Mouse (Mus musculus) limb, embryonic 10.5 days (tissue): ENCODE data around the gene Kif26b. TPM values are rescaled to one million over a fixed set of nuclear protein-coding genes. Genes with fewer than 3 reads are reported as not detected.
A peak's percentile ranks its signal among the peaks of the same experiment; 100 is the strongest.

Source experiments
- DNase-seq: peaks from one replicate; pipeline ENCODE4 v3.0.0-alpha.2; 2017; ENCODE audit warnings: low spot score
- H3K27ac ChIP-seq: fragments of 300-500 bp; sonication (generic); 2 replicates; pipeline ENCODE4 v1.5.1; 2016; ENCODE audit warnings: mild to moderate bottlenecking
- H3K27me3 ChIP-seq: fragments of 300-500 bp; sonication (generic); 2 replicates; pipeline ENCODE4 v1.6.1; 2016; ENCODE audit warnings: low read depth, mild to moderate bottlenecking; ENCODE audit not compliant: poor library complexity, severe bottlenecking
- H3K36me3 ChIP-seq: fragments of 300-500 bp; sonication (generic); 2 replicates; pipeline ENCODE4 v1.6.1; 2016; ENCODE audit warnings: mild to moderate bottlenecking, moderate library complexity
- H3K4me1 ChIP-seq: fragments of 300-500 bp; sonication (generic); 2 replicates; pipeline ENCODE4 v1.6.1; 2016
- H3K4me3 ChIP-seq: fragments of 300-500 bp; sonication (generic); 2 replicates; pipeline ENCODE4 v1.5.1; 2016; ENCODE audit warnings: mild to moderate bottlenecking, moderate library complexity
- H3K9me3 ChIP-seq: fragments of 300-500 bp; sonication (generic); replicated peaks from 2 replicates; pipeline ENCODE4 v1.6.1; 2016; ENCODE audit warnings: mild to moderate bottlenecking
- WGBS: fragments of 180-500 bp; shearing (Covaris S2); methylation state at CpG from one replicate; pipeline ENCODE4 v1.1.7; 2016; 5-methylcytosine and 5-hydroxymethylcytosine counted together
- polyA plus RNA-seq: library from polyadenylated mRNA; unstranded; fragments of >200 nt; fragmentation: Nextera tagmentation; extraction: Ambion mirVana; gene quantifications from 2 replicates; pipeline ENCODE4 v1.2.1, GENCODE M21; 2016

Gene Kif26b
- polyA plus RNA-seq, 1 experiment from 2014 or later, result 24.8 TPM

GRCm38 (mm10) chr1:178689512-178689911 lies 160.6 kb downstream of the Kif26b start:
- no peak overlapping the region for H3K4me3 ChIP-seq
- H3K36me3 ChIP-seq, result peaks cover 30% of the 10 kb centered on the region
- no peaks in the 10 kb centered on the region for H3K27me3 ChIP-seq
- WGBS, result 60% methylated on average over 4 of the region's 4 CpGs
- no peaks in the 10 kb centered on the region for H3K9me3 ChIP-seq
- peaks cover 22% of the 10 kb centered on the region for H3K4me1 ChIP-seq
- no peak overlapping the region for H3K27ac ChIP-seq
- no peak for DNase-seq

GRCm38 (mm10) chr1:178691679-178692078 lies 162.8 kb downstream of the Kif26b start:
- Histone ChIP-seq H3K9me3 (no peaks in the 10 kb centered on the region), H3K27ac (no peak overlapping the region), H3K4me3 (no peak overlapping the region), H3K4me1 (peaks cover 14% of the 10 kb centered on the region), H3K27me3 (no peaks in the 10 kb centered on the region), H3K36me3 (peaks cover 8% of the 10 kb centered on the region; the same call in 1 of the 2 replicates)
- no peak for DNase-seq
- whole genome bisulfite sequencing, result 90% methylated on average over 3 of the region's 3 CpGs

GRCm38 (mm10) chr1:178700102-178700501 lies 171.2 kb downstream of the Kif26b start:
- Histone ChIP-seq H3K27ac (peak overlapping the region; percentile 28; the same call in 1 of the 2 replicates), H3K4me3 (no peak overlapping the region), H3K9me3 (no peaks in the 10 kb centered on the region), H3K36me3 (no peaks in the 10 kb centered on the region), H3K27me3 (no peaks in the 10 kb centered on the region), H3K4me1 (peaks cover 19% of the 10 kb centered on the region)
- DNase-seq, result no peak
- WGBS, result 64% methylated on average over 4 of the region's 4 CpGs

- no peaks in the 10 kb centered on the region for H3K9me3 ChIP-seq
- H3K4me1 ChIP-seq, result peaks cover 26% of the 10 kb centered on the region
- peaks cover 10% of the 10 kb centered on the region for H3K36me3 ChIP-seq
- H3K27ac ChIP-seq, result no peak overlapping the region
- 59% methylated on average over 8 of the region's 8 CpGs for WGBS
- H3K27me3 ChIP-seq, result no peaks in the 10 kb centered on the region
- DNase-seq, result no peak
- no peak overlapping the region for H3K4me3 ChIP-seq
These were observed 174.6 kb downstream of the Kif26b start for GRCm38 (mm10) chr1:178703496-178703895.

GRCm38 (mm10) chr1:178707925-178708351 lies 179.0 kb downstream of the Kif26b start:
- no peaks in the 10 kb centered on the region for H3K27me3 ChIP-seq
- H3K4me3 ChIP-seq, result no peak overlapping the region
- no peak overlapping the region for H3K27ac ChIP-seq
- 39% methylated on average over 7 of the region's 7 CpGs for WGBS
- H3K36me3 ChIP-seq, result peaks cover 14% of the 10 kb centered on the region
- no peaks in the 10 kb centered on the region for H3K9me3 ChIP-seq
- DNase-seq, result no peak
- peaks cover 31% of the 10 kb centered on the region for H3K4me1 ChIP-seq

- 68% methylated on average over 1 of the region's 1 CpGs for WGBS
- Histone ChIP-seq H3K4me3 (no peak overlapping the region), H3K4me1 (peaks cover 31% of the 10 kb centered on the region)
These were observed 179.4 kb downstream of the Kif26b start for GRCm38 (mm10) chr1:178708356-178708755.

GRCm38 (mm10) chr1:178712189-178712873 lies 183.4 kb downstream of the Kif26b start:
- H3K4me1 ChIP-seq, result peaks cover 31% of the 10 kb centered on the region
- H3K27me3 ChIP-seq, result no peaks in the 10 kb centered on the region
- H3K27ac ChIP-seq, result no peak overlapping the region
- peaks cover 28% of the 10 kb centered on the region for H3K36me3 ChIP-seq
- DNase-seq, result no peak
- H3K4me3 ChIP-seq, result no peak overlapping the region
- WGBS, result 90% methylated on average over 9 of the region's 9 CpGs
- H3K9me3 ChIP-seq, result no peaks in the 10 kb centered on the region

More at GRCm38 (mm10) chr1:178708356-178708755, 179.4 kb downstream of the Kif26b start:
- H3K36me3 ChIP-seq, result peaks cover 14% of the 10 kb centered on the region
- no peak overlapping the region for H3K27ac ChIP-seq
- H3K9me3 ChIP-seq, result no peaks in the 10 kb centered on the region
- no peaks in the 10 kb centered on the region for H3K27me3 ChIP-seq
- DNase-seq, result no peak

GRCm38 (mm10) chr1:178714209-178714608 lies 185.3 kb downstream of the Kif26b start:
- Histone ChIP-seq H3K27ac (no peak overlapping the region), H3K4me1 (peaks cover 15% of the 10 kb centered on the region), H3K9me3 (no peaks in the 10 kb centered on the region), H3K27me3 (no peaks in the 10 kb centered on the region), H3K36me3 (peaks cover 47% of the 10 kb centered on the region), H3K4me3 (no peak overlapping the region)
- WGBS, result 95% methylated on average over 5 of the region's 5 CpGs
- no peak for DNase-seq

GRCm38 (mm10) chr1:178716411-178716810 lies 187.5 kb downstream of the Kif26b start:
- DNase-seq, result no peak
- no peak overlapping the region for H3K4me3 ChIP-seq
- H3K9me3 ChIP-seq, result no peaks in the 10 kb centered on the region
- 85% methylated on average over 2 of the region's 2 CpGs for WGBS
- no peak overlapping the region for H3K27ac ChIP-seq
- peaks cover 47% of the 10 kb centered on the region for H3K36me3 ChIP-seq
- H3K27me3 ChIP-seq, result no peaks in the 10 kb centered on the region
- H3K4me1 ChIP-seq, result peaks cover 9% of the 10 kb centered on the region

- H3K4me1 ChIP-seq, result peaks cover 9% of the 10 kb centered on the region
These were observed 191.9 kb downstream of the Kif26b start for GRCm38 (mm10) chr1:178720821-178721220.

GRCm38 (mm10) chr1:178722793-178723192 lies 193.9 kb downstream of the Kif26b start:
- no peak overlapping the region for H3K4me3 ChIP-seq
- no peak for DNase-seq
- H3K9me3 ChIP-seq, result peaks cover 5% of the 10 kb centered on the region; the same call in 1 of the 2 replicates
- H3K27ac ChIP-seq, result no peak overlapping the region
- H3K36me3 ChIP-seq, result peaks cover 45% of the 10 kb centered on the region
- H3K4me1 ChIP-seq, result peaks cover 16% of the 10 kb centered on the region
- WGBS, result 86% methylated on average over 4 of the region's 4 CpGs
- H3K27me3 ChIP-seq, result no peaks in the 10 kb centered on the region

More at GRCm38 (mm10) chr1:178720821-178721220, 191.9 kb downstream of the Kif26b start:
- DNase-seq, result peak; percentile 28
- Histone ChIP-seq H3K9me3 (no peaks in the 10 kb centered on the region), H3K27me3 (no peaks in the 10 kb centered on the region), H3K27ac (no peak overlapping the region), H3K36me3 (peaks cover 49% of the 10 kb centered on the region), H3K4me3 (no peak overlapping the region)
- WGBS, result 82% methylated on average over 2 of the region's 2 CpGs

- Histone ChIP-seq H3K4me1 (peaks cover 37% of the 10 kb centered on the region), H3K36me3 (peaks cover 30% of the 10 kb centered on the region), H3K27me3 (no peaks in the 10 kb centered on the region), H3K27ac (no peak overlapping the region), H3K4me3 (no peak overlapping the region), H3K9me3 (peaks cover 5% of the 10 kb centered on the region; the same call in 1 of the 2 replicates)
- WGBS, result 90% methylated on average over 3 of the region's 3 CpGs
- no peak for DNase-seq
These were observed 196.6 kb downstream of the Kif26b start for GRCm38 (mm10) chr1:178725536-178725935.

- no peak overlapping the region for H3K4me3 ChIP-seq
- peak overlapping the region; percentile 81; the same call in 1 of the 2 replicates for H3K27ac ChIP-seq
These were observed 199.3 kb downstream of the Kif26b start for GRCm38 (mm10) chr1:178728256-178728655.

More at GRCm38 (mm10) chr1:178728256-178728655, 199.3 kb downstream of the Kif26b start:
- 36% methylated on average over 6 of the region's 6 CpGs for WGBS
- peaks cover 26% of the 10 kb centered on the region for H3K36me3 ChIP-seq
- H3K4me1 ChIP-seq, result peaks cover 48% of the 10 kb centered on the region
- H3K9me3 ChIP-seq, result peaks cover 5% of the 10 kb centered on the region; the same call in 1 of the 2 replicates
- no peaks in the 10 kb centered on the region for H3K27me3 ChIP-seq
- DNase-seq, result no peak
